Mouse (Mus musculus) midbrain, embryonic 11.5 days (tissue): ENCODE data around the gene Tnnt3. TPM values are rescaled to one million over a fixed set of nuclear protein-coding genes. Genes with fewer than 3 reads are reported as not detected.

Experiments used
- ATAC-seq: fragments of 200-750 bp; cut with Nextera tagmentation; 2 replicates; pipeline ENCODE4 v1.8.0; 2017; ENCODE audit warnings: moderate TSS enrichment, moderate library complexity; ENCODE audit not compliant: low FRiP score
- DNase-seq: peaks from one replicate; pipeline ENCODE4 v3.0.0; 2015; ENCODE audit warnings: low spot score; ENCODE audit errors: missing footprints
- H3K27ac ChIP-seq: fragments of 300-500 bp; sonication (generic); 2 replicates; pipeline ENCODE4 v1.5.1; 2014; ENCODE audit warnings: low read depth, low read length
- H3K27me3 ChIP-seq: fragments of 300-500 bp; sonication (generic); 2 replicates; pipeline ENCODE4 v1.6.1; 2014; ENCODE audit warnings: mild to moderate bottlenecking, low read length, moderate library complexity, mixed read lengths; ENCODE audit not compliant: control insufficient read depth, insufficient read depth
- H3K36me3 ChIP-seq: fragments of 300-500 bp; sonication (generic); 2 replicates; pipeline ENCODE4 v1.6.1; 2014; ENCODE audit warnings: mild to moderate bottlenecking, low read length, moderate library complexity, mixed read lengths; ENCODE audit not compliant: control insufficient read depth, insufficient read depth
- H3K4me1 ChIP-seq: fragments of 300-500 bp; sonication (generic); 2 replicates; pipeline ENCODE4 v1.6.1; 2014; ENCODE audit warnings: low read length; ENCODE audit not compliant: control insufficient read depth, insufficient read depth
- H3K4me2 ChIP-seq: fragments of 300-500 bp; sonication (generic); 2 replicates; pipeline ENCODE4 v1.6.1; 2014; ENCODE audit warnings: mild to moderate bottlenecking, moderate library complexity
- H3K4me3 ChIP-seq: fragments of 300-500 bp; sonication (generic); 2 replicates; pipeline ENCODE4 v1.5.1; 2014; ENCODE audit warnings: low read depth, low read length
- H3K9ac ChIP-seq: fragments of 300-500 bp; sonication (generic); 2 replicates; pipeline ENCODE4 v1.6.1; 2014; ENCODE audit warnings: low read length
- H3K9me3 ChIP-seq: fragments of 300-500 bp; sonication (generic); 2 replicates; pipeline ENCODE4 v1.6.1; 2016; ENCODE audit warnings: low read length; ENCODE audit not compliant: control insufficient read depth
- WGBS: fragments of 180-500 bp; shearing (Covaris S2); extraction: QIAGEN DNeasy Blood & Tissue Kit; methylation state at CpG from one replicate; pipeline ENCODE4 v1.1.7; 2014; 5-methylcytosine and 5-hydroxymethylcytosine counted together
- polyA plus RNA-seq: library from polyadenylated mRNA; unstranded; fragments of >200 nt; fragmentation: Nextera tagmentation; extraction: Ambion mirVana; gene quantifications from 2 replicates; pipeline ENCODE4 v1.2.1, GENCODE M21; 2014

The Tnnt3 gene
- polyA plus RNA-seq, 1 experiment from 2014 or later, result 2.0 TPM

DNA sequence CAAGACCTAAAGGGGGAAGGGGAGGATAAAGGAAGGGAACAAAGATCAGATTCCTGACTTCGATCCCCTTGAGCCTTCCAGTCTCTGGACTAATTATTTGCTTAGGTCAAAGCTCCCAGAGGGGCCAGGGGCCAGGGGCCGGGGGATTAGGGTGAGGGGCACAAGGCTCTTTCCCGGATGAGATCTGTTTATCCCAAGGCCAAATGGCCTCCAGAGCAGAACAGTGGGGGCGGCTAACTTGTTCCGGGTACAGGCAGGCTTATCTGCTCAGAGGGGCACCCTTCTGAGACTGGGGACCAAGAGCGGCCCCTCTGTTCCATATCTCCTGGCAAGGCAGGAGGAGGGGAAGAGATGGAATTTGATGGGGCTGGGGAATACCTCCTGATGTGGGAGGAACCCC is 59.1 kb downstream of the Tnnt3 start:
- ATAC-seq (no peak), DNase-seq (no peak)
- Histone ChIP-seq H3K36me3 (no peaks in the 10 kb centered on the region), H3K9ac (no peak overlapping the region), H3K27ac (no peak overlapping the region), H3K4me3 (no peak overlapping the region), H3K27me3 (no peaks in the 10 kb centered on the region), H3K4me2 (no peak overlapping the region), H3K9me3 (no peaks in the 10 kb centered on the region), H3K4me1 (peaks cover 26% of the 10 kb centered on the region)
- whole genome bisulfite sequencing, result 10% methylated on average over 6 of the region's 6 CpGs

DNA sequence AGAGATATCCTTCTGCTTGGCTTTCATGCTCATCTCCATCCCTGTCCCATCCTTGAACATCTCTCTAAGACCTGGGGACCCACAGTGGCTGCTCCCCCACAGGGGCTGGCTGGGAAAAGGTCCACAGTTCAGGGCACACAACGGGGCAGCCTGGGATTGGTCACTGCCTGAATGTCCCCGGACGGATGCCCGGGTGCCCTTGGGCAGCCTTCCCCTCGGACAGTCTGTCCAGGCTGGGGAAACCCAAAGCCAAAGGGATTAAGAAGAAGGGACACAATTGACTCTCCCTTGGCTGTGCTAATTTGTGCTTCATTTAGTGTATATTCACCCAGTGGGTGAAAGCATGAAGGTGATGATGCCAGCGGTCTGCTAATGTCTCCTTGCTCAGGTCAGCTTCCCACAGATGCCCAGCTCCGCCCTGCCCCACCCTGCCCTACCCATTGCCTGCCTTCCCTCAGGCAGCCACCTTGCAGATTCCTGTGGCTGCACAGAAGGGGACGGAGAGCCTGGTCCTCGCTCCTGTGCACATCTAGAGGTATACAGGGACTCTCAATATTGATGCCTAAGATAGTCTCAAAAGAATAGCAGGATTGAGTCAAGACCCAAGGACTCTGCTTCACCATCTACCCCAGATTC is 60.0 kb downstream of the Tnnt3 start:
- H3K9ac ChIP-seq, result no peak overlapping the region
- ATAC-seq, result no peak

DNA sequence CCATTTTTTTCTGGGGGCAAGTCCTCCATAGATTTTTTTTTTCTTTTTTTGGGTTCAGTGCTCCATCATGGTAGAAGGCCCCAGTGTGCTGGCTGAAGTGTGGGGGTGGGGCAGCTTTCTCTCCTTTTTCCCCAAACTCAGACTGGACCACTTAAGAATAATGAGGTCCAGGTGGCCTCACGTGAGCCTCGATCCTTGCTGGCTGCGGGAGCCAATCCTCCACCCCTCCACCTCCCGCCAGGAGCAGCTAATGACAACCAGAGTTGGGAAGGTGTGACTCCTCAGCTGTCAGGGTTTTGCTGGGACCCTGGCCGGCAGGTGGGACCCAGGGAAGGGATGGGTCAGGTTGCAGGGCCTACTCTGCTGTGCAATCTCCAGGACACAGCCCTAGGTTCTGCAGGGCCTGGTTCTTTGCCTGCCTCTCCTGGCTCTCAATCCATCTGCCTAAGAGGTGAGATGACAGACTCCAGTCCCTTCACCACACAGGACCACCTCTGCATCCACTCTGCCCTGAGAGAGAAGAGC is 61.1 kb downstream of the Tnnt3 start:
- Histone ChIP-seq H3K9ac (no peak overlapping the region), H3K9me3 (no peaks in the 10 kb centered on the region), H3K4me2 (no peak overlapping the region), H3K27ac (no peak overlapping the region), H3K4me3 (no peak overlapping the region), H3K36me3 (no peaks in the 10 kb centered on the region), H3K27me3 (no peaks in the 10 kb centered on the region), H3K4me1 (peaks cover 24% of the 10 kb centered on the region)
- DNase-seq (no peak), ATAC-seq (no peak)
- WGBS, result 66% methylated on average over 5 of the region's 5 CpGs

More for the DNA sequence above, 60.0 kb downstream of the Tnnt3 start:
- Histone ChIP-seq H3K36me3 (no peaks in the 10 kb centered on the region), H3K27ac (no peak overlapping the region), H3K4me1 (peaks cover 27% of the 10 kb centered on the region), H3K4me3 (no peak overlapping the region), H3K9me3 (no peaks in the 10 kb centered on the region), H3K4me2 (no peak overlapping the region), H3K27me3 (no peaks in the 10 kb centered on the region)
- no peak for DNase-seq
- WGBS, result 89% methylated on average over 9 of the region's 9 CpGs

DNA sequence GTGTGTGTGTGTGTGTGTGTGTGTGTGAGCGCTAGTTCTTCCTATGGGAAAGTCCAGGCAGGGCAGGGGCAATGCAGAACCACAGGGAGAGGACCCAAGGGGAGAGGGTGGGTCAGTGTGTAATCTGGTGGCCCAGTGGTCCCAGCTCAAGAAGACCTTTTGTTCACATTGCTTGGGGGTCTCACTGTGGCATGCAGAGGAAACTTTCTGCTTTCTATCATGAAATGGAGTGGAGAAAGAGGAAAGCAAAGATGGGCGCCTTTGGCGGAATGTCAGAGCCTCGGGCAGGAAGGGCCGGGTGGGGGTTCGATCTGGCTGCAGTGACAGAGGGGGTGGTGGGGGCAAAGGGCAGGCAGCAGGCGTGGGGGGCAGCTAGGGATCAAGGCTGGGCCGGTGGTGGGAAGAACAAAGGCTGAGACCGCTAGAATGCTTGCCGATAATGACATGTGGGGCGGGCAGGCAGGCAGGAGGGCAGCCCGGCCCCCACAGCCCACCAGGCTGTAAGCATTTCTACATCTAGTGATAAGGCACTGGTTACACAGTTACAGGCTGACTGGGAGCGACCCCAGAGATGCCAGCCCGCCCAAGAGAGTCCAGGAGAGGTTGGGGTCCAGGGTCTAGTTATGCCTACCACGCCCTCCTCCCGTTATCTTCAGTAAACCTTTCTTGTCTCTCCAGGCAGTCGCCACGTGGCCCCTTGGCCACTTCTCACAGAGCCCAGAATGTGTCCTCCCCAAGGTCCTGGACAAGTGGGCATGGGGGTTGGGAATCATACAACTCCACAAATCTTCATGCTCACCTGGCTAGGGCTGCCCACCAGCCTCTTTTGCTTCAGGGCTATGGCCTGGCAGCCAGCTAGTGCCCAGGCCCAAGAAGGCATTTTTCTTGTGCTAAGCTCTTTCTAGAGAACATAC is 62.6 kb downstream of the Tnnt3 start:
- Histone ChIP-seq H3K9me3 (no peaks in the 10 kb centered on the region), H3K4me3 (no peak overlapping the region), H3K36me3 (no peaks in the 10 kb centered on the region), H3K9ac (no peak overlapping the region), H3K4me2 (no peak overlapping the region), H3K27ac (no peak overlapping the region), H3K27me3 (no peaks in the 10 kb centered on the region), H3K4me1 (peaks cover 24% of the 10 kb centered on the region)
- peak; percentile 84 for DNase-seq
- WGBS, result 30% methylated on average over 18 of the region's 18 CpGs
- no peak for ATAC-seq

DNA sequence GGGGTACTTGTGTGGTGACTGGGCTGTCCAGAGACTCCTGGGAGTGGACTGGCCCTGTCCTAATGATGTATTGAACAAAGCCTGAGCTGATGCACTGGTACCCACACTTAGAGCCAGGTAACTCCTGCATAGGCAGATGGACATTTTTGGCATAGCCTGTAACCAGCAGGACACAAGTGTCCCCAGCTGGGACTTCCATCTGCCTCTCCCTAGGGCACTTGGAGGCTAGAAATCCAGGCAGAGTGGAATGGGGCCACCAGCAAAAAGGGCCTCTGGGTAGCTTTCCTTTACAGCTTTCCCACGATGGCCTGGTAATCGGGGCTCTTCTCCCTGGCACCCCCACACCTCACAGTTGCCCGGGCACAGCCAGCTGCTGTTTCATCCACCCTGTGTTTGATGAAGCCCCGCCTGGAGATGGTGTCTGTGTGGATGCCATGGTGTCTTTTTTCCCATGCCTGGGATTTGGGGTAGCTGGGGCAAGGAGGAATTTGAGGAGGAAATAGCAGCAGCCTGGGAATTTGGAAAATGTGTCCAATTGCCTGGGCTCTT is 63.3 kb downstream of the Tnnt3 start:
- H3K4me1 ChIP-seq, result peaks cover 24% of the 10 kb centered on the region
- DNase-seq, result no peak

DNA sequence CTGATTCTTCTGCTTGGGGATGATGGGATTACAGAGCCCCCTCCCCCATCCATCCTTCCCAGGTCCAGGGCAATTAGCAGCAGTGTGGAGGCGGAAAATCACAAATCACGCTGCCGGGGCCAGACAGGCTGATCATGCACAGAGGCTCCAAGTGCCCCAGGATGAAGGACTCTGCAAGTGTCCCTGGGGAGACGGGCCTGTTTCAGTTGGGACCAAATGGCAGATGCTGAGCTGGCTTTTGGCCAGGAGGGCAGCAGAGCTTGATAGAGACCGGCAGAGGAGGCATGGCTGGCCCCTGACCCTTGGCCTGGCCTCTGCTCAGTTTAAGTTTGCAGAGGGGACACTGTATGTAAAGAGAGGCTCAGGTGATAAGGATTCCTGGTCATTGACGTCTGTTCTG is 64.5 kb downstream of the Tnnt3 start:
- peak; percentile 80 for DNase-seq
- peaks cover 19% of the 10 kb centered on the region for H3K4me1 ChIP-seq
- WGBS, result 33% methylated on average over 6 of the region's 6 CpGs

More for the DNA sequence above, 63.3 kb downstream of the Tnnt3 start:
- Histone ChIP-seq H3K36me3 (no peaks in the 10 kb centered on the region), H3K27ac (no peak overlapping the region), H3K27me3 (no peaks in the 10 kb centered on the region), H3K9ac (no peak overlapping the region), H3K9me3 (no peaks in the 10 kb centered on the region), H3K4me3 (no peak overlapping the region), H3K4me2 (no peak overlapping the region)
- 73% methylated on average over 4 of the region's 4 CpGs for WGBS
- ATAC-seq, result no peak

DNA sequence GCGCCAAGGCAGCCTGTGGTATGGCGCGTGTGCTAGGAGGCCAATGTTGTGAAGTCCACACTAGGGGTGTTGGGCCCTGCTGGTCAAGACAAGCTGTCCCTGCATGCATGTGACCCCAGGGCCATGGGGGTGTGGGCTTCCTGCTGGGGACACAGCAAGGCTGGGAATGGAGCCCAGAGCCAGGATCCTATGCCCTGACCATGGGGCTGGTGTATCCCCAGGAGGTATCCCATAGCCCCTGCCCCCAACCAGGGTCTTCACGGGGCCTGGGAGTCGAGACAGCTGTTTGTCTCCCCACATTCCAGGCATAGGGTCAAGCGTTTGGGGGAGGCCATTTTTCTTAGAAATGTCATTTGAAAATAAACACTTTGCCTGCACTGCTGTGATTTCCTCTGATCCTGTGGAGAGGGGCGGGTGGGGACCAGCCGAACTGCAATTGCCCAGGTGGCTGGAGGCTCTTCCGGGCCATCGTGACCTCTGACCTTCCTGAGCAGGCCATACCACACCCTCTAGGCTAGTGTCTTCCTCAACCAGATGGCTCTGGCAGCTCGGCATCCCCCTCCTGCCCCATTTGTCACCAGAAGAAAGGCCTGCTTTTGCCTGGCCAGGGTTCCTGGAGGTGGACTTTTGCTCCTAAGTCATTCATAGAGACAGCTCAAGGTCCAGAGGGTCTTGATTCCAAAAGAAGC is 66.5 kb downstream of the Tnnt3 start:
- DNase-seq (peak; percentile 54), ATAC-seq (no peak)
- H3K9me3 ChIP-seq, result no peaks in the 10 kb centered on the region
- no peaks in the 10 kb centered on the region for H3K36me3 ChIP-seq
- H3K27me3 ChIP-seq, result no peaks in the 10 kb centered on the region
- 66% methylated on average over 11 of the region's 11 CpGs for WGBS
- no peak overlapping the region for H3K27ac ChIP-seq
- H3K4me2 ChIP-seq, result no peak overlapping the region
- peaks cover 19% of the 10 kb centered on the region for H3K4me1 ChIP-seq
- H3K4me3 ChIP-seq, result no peak overlapping the region
- H3K9ac ChIP-seq, result no peak overlapping the region

More for the DNA sequence above, 64.5 kb downstream of the Tnnt3 start:
- ATAC-seq, result 0 out of 2 replicates have a peak, but pooled peaks have one; percentile 35
- H3K36me3 ChIP-seq, result no peaks in the 10 kb centered on the region
- H3K9me3 ChIP-seq, result no peaks in the 10 kb centered on the region
- H3K4me2 ChIP-seq, result no peak overlapping the region
- H3K9ac ChIP-seq, result no peak overlapping the region
- H3K27ac ChIP-seq, result no peak overlapping the region
- H3K27me3 ChIP-seq, result no peaks in the 10 kb centered on the region
- H3K4me3 ChIP-seq, result no peak overlapping the region
